Mouse (Mus musculus): ENCODE measurements around the gene Tsks. TPM values are rescaled to one million over a fixed set of nuclear protein-coding genes. Genes with fewer than 3 reads are reported as not detected.
A peak's percentile ranks its signal among the peaks of the same experiment; 100 is the strongest.

Tsks gene
- total and polyA plus RNA-seq, 3 experiments = 0.08 TPM; not detected in 2

DNA sequence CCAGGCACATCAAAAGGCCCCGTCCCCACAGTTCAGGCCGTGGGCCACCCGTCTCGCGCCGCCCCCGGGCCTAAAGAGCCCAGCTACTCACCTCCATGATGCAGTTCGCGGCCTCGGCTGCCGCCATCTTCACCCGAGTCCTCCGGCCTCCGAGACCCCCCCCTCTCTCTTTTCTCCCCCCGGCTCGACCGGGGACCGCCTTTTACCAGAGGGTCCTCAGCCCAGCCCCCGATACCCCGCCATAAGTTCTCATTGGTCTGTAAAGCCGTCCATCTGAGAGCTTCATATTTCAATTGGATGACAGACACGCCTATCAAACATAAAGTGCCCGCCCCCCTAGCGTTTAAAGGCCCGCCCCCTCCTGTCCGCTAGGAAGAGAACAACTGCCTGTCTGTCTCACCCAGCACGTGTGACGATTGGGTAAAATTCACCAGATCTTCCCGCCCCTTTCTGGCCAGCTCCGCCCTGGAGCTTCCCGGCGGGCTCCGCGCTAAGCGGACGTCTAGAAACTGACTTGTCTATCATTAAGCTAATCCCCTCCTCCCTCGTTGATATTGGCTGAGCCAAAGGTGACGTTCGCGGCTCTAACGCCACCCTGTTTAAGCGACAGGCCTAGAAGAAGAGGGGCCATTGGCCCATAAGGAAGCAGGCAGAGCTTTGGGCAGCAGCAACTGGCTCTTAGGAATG is 43.3 kb downstream of the Tsks start, which contains the start of gene Prmt1 (continued):
- TF ChIP-seq ELF1 (IDR thresholded peaks at IDR 0.05; ENCODE audit: low read depth, low read length) (peak; percentile 46; the same call in 1 of the 2 replicates), KAT2A (conservative IDR thresholded peaks at IDR 0.05; ENCODE audit: low read depth, low read length) (peak; percentile 41; the same call in 1 of the 2 replicates), ETS1 (IDR thresholded peaks at IDR 0.05; ENCODE audit: low read depth, low read length) (no peak), POLR2A (IDR thresholded peaks at IDR 0.05; ENCODE audit: control insufficient read depth in 1 of 2, insufficient read depth in 1 of 2, low read depth in 1 of 2, low read length in 2 of 2, poor library complexity in 1 of 2) (peak; percentile 50 to 79; a peak in 3 of 4 replicates), TCF12 (IDR thresholded peaks at IDR 0.05; ENCODE audit: low read depth, low read length) (peak; percentile 40), UBTF (IDR thresholded peaks at IDR 0.05; ENCODE audit: borderline replicate concordance, insufficient read depth, low read depth, low read length) (no peak), MYB (IDR thresholded peaks at IDR 0.05; ENCODE audit: low read depth, low read length) (no peak), SIN3A (IDR thresholded peaks at IDR 0.05; ENCODE audit: low read length) (no peak; the same call in 1 of the 2 replicates), USF2 (IDR thresholded peaks at IDR 0.05; ENCODE audit: borderline replicate concordance in 1 of 2, insufficient read depth in 1 of 2, low read depth in 1 of 2, low read length in 2 of 2) (no peak), ZKSCAN1 (IDR thresholded peaks at IDR 0.05; ENCODE audit: low read depth, low read length) (no peak), USF1 (IDR thresholded peaks at IDR 0.05; ENCODE audit: low read depth, low read length) (peak; percentile 62), GABPA (IDR thresholded peaks at IDR 0.05; ENCODE audit: low read depth, low read length) (no peak), MAZ (IDR thresholded peaks at IDR 0.05; ENCODE audit: low read depth, low read length) (peak; percentile 84), EP300 (IDR thresholded peaks at IDR 0.05; ENCODE audit: low read depth in 1 of 2, low read length in 2 of 2) (no peak), MEF2A (IDR thresholded peaks at IDR 0.05; ENCODE audit: extremely low read depth, insufficient replicate concordance, low read depth, low read length, poor library complexity, severe bottlenecking) (no peak), TBP (IDR thresholded peaks at IDR 0.05; ENCODE audit: low read depth, low read length) (peak; percentile 71)

GRCm38 (mm10) chr7:44986879-44987718 is 44.1 kb downstream of the Tsks start:
- peaks cover 2 to 10% of the 10 kb centered on the region in 2 experiments for H3K36me3 ChIP-seq (ENCODE audit: control insufficient read depth in 1 of 2, insufficient read depth in 2 of 2, low read length in 2 of 2)
- DNase-seq (ENCODE audit: low read depth, low spot score) = peak; percentile 83
- peaks cover 0 to 11% of the 10 kb centered on the region in 2 experiments; a peak in 3 of 4 replicates for H3K4me1 ChIP-seq (ENCODE audit: control insufficient read depth in 1 of 2, insufficient read depth in 2 of 2, low read length in 2 of 2)
- TF ChIP-seq POLR2A (IDR thresholded peaks at IDR 0.05; ENCODE audit: control insufficient read depth in 1 of 2, insufficient read depth in 1 of 2, low read depth in 1 of 2, low read length in 2 of 2, poor library complexity in 1 of 2) (peak in 1 of 2 experiments; percentile 85; a peak in 3 of 4 replicates), ELF1 (IDR thresholded peaks at IDR 0.05; ENCODE audit: low read depth, low read length) (peak; percentile 59), KAT2A (conservative IDR thresholded peaks at IDR 0.05; ENCODE audit: low read depth, low read length) (no peak), MYC (IDR thresholded peaks at IDR 0.05; ENCODE audit: low read depth, low read length) (peak; percentile 92), GATA1 (IDR thresholded peaks at IDR 0.05; ENCODE audit: low read depth, low read length) (no peak), POLR2AphosphoS2 (IDR thresholded peaks at IDR 0.05; ENCODE audit: low read length) (peak; percentile 75), MXI1 (IDR thresholded peaks at IDR 0.05; ENCODE audit: low read depth, low read length) (peak; percentile 86), ZKSCAN1 (IDR thresholded peaks at IDR 0.05; ENCODE audit: low read depth, low read length) (no peak), NELFE (IDR thresholded peaks at IDR 0.05; ENCODE audit: low read depth, low read length) (peak; percentile 85), USF2 (IDR thresholded peaks at IDR 0.05; ENCODE audit: borderline replicate concordance in 1 of 2, insufficient read depth in 1 of 2, low read depth in 1 of 2, low read length in 2 of 2) (no peak), RCOR1 (IDR thresholded peaks at IDR 0.05; ENCODE audit: low read depth, low read length) (0 out of 2 replicates have a peak, but pooled peaks have one; percentile 35), HCFC1 (IDR thresholded peaks at IDR 0.05; ENCODE audit: low read depth, low read length) (no peak), ZNF384 (IDR thresholded peaks at IDR 0.05; ENCODE audit: low read depth, low read length) (no peak), MAFK (IDR thresholded peaks at IDR 0.05; ENCODE audit: borderline replicate concordance, low read depth, low read length) (no peak), MYB (IDR thresholded peaks at IDR 0.05; ENCODE audit: low read depth, low read length) (no peak), CHD2 (IDR thresholded peaks at IDR 0.05; ENCODE audit: low read length) (no peak), ETS1 (IDR thresholded peaks at IDR 0.05; ENCODE audit: low read depth, low read length) (peak; percentile 26; the same call in 1 of the 2 replicates), USF1 (IDR thresholded peaks at IDR 0.05; ENCODE audit: low read depth, low read length) (0 out of 2 replicates have a peak, but pooled peaks have one; percentile 4), JUND (IDR thresholded peaks at IDR 0.05; ENCODE audit: low read depth, low read length) (no peak), GABPA (IDR thresholded peaks at IDR 0.05; ENCODE audit: low read depth, low read length) (no peak), BHLHE40 (IDR thresholded peaks at IDR 0.05; ENCODE audit: borderline replicate concordance, low read depth, low read length) (no peak), RAD21 (IDR thresholded peaks at IDR 0.05; ENCODE audit: low read depth, low read length) (no peak)

More at GRCm38 (mm10) chr7:44986879-44987718, 44.1 kb downstream of the Tsks start:
- no peaks in the 10 kb centered on the region for H3K27me3 ChIP-seq (ENCODE audit: control insufficient read depth in 1 of 2, insufficient read depth in 2 of 2, low read length in 2 of 2)
- H3K27ac ChIP-seq (ENCODE audit: control insufficient read depth, low read depth, low read length) = peak overlapping the region; percentile 83
- peak overlapping the region; percentile 84 for H3K9ac ChIP-seq (ENCODE audit: control insufficient read depth, low read depth, low read length, poor library complexity, severe bottlenecking)
- H3K79me2 ChIP-seq (ENCODE audit: control insufficient read depth, insufficient read depth, low read length, poor library complexity) = peaks cover 40% of the 10 kb centered on the region
- peak overlapping the region; percentile 61 to 76 for H3K4me3 ChIP-seq (ENCODE audit: control insufficient read depth in 1 of 2, insufficient read depth in 1 of 2, low read depth in 2 of 2, low read length in 2 of 2)
- H3K9me3 ChIP-seq (replicated peaks; ENCODE audit: insufficient read depth, low read length) = no peaks in the 10 kb centered on the region
